Mouse (Mus musculus) layer of hippocampus, postnatal 25 days (tissue): ENCODE measurements around the gene Olfr573-ps1. TPM values are rescaled to one million over a fixed set of nuclear protein-coding genes. Genes with fewer than 3 reads are reported as not detected.
A peak's percentile ranks its signal among the peaks of the same experiment; 100 is the strongest.

ENCODE experiments used
- DNase-seq, 2 experiments: peaks; one replicate each; pipeline ENCODE4 v3.0.0; 2022; ENCODE audit warnings: mixed read lengths in 2 of 2, low spot score in 1 of 2; ENCODE audit errors: extremely low spot score in 1 of 2
- total RNA-seq, 2 experiments: library from RNA; stranded (reverse); gene quantifications; 2 replicates each; pipeline ENCODE4 v1.2.3; 2021

The Olfr573-ps1 gene
- total RNA-seq: not detected

- no peak for DNase-seq
Measured at GRCm38 (mm10) chr7:102942475-102942874, at the start of gene Olfr573-ps1. Gene Olfr573-ps1, minus strand, starts transcription at chr7:102942575.

- DNase-seq: no peak
Measured at GRCm38 (mm10) chr7:102989224-102989623, 46.8 kb upstream of the Olfr573-ps1 start, which contains the start of gene Olfr578. Gene Olfr578, minus strand, starts transcription at chr7:102989324.

GRCm38 (mm10) chr7:102975843-102976242, 33.5 kb upstream of the Olfr573-ps1 start, which contains the start of gene Olfr577:
Gene Olfr577, minus strand, starts transcription at chr7:102975943.
- no peak for DNase-seq

GRCm38 (mm10) chr7:102974399-102974798, 32.0 kb upstream of the Olfr573-ps1 start:
- DNase-seq: no peak

- DNase-seq: no peak
Measured at GRCm38 (mm10) chr7:102962360-102962759, 20.0 kb upstream of the Olfr573-ps1 start, which contains the start of gene Olfr576. Gene Olfr576, plus strand, starts transcription at chr7:102962660.

- DNase-seq: no peak
Measured at GRCm38 (mm10) chr7:102958593-102958992, 16.2 kb upstream of the Olfr573-ps1 start, which contains the start of gene Olfr575. Gene Olfr575, minus strand, starts transcription at chr7:102958775.

GRCm38 (mm10) chr7:102958137-102958536, 15.8 kb upstream of the Olfr573-ps1 start:
- DNase-seq: no peak

- no peak for DNase-seq
Measured at GRCm38 (mm10) chr7:102950732-102951131, 8.4 kb upstream of the Olfr573-ps1 start.

- no peak for DNase-seq
Measured at GRCm38 (mm10) chr7:102948167-102948566, 5.8 kb upstream of the Olfr573-ps1 start, which contains the start of gene Olfr574. Gene Olfr574, plus strand, starts transcription at chr7:102948467.

GRCm38 (mm10) chr7:102943417-102943816, 1.0 kb upstream of the Olfr573-ps1 start:
- no peak for DNase-seq

- DNase-seq: no peak
Measured at GRCm38 (mm10) chr7:102927105-102927504, 15.3 kb downstream of the Olfr573-ps1 start.

GRCm38 (mm10) chr7:102924109-102924508, 18.3 kb downstream of the Olfr573-ps1 start, which contains the start of gene Olfr572:
Gene Olfr572, plus strand, starts transcription at chr7:102924409.
- no peak for DNase-seq

- DNase-seq: peak in 1 of 2 experiments; percentile 7
Measured at GRCm38 (mm10) chr7:102919632-102920031, 22.7 kb downstream of the Olfr573-ps1 start.

GRCm38 (mm10) chr7:102917032-102917875, 25.1 kb downstream of the Olfr573-ps1 start, which contains the start of gene Olfr571:
Gene Olfr571, minus strand, starts transcription at chr7:102917536.
- DNase-seq: no peak

- DNase-seq: no peak
Measured at GRCm38 (mm10) chr7:102916405-102916804, 26.0 kb downstream of the Olfr573-ps1 start.

GRCm38 (mm10) chr7:102915261-102915660, 27.1 kb downstream of the Olfr573-ps1 start:
- no peak for DNase-seq

Other genes with a start within 250 kb of the Olfr573-ps1 start
- gene Olfr557, start 246.7 kb downstream of the Olfr573-ps1 start, total RNA-seq: not detected
- gene Olfr558, start 240.4 kb downstream of the Olfr573-ps1 start, total RNA-seq: under 1 TPM; 0.49 TPM
- gene Olfr33, start 223.5 kb downstream of the Olfr573-ps1 start, total RNA-seq: not detected
- not detected for gene Olfr559, start 215.1 kb downstream of the Olfr573-ps1 start, total RNA-seq
- not detected for gene Olfr560, start 183.2 kb downstream of the Olfr573-ps1 start, total RNA-seq
- under 1 TPM in 1 of 2 experiments, not detected in 1; 0.12 TPM for gene Olfr78, start 183.1 kb downstream of the Olfr573-ps1 start, total RNA-seq
- gene Olfr561, start 171.4 kb downstream of the Olfr573-ps1 start, total RNA-seq: not detected
- not detected for gene Olfr564, start 139.1 kb downstream of the Olfr573-ps1 start, total RNA-seq
- gene Olfr566, start 83.8 kb downstream of the Olfr573-ps1 start, total RNA-seq: not detected
- not detected for gene Olfr568, start 65.5 kb downstream of the Olfr573-ps1 start, total RNA-seq
- gene Olfr569, start 51.7 kb downstream of the Olfr573-ps1 start, total RNA-seq: not detected
- gene Olfr570, start 48.0 kb downstream of the Olfr573-ps1 start, total RNA-seq: not detected
- gene Olfr571, start 25.0 kb downstream of the Olfr573-ps1 start, total RNA-seq: under 1 TPM in 1 of 2 experiments, not detected in 1; 0.05 TPM
- not detected for gene Olfr572, start 18.2 kb downstream of the Olfr573-ps1 start, total RNA-seq
- gene Olfr574, start 5.9 kb upstream of the Olfr573-ps1 start, total RNA-seq: not detected
- gene Olfr575, start 16.2 kb upstream of the Olfr573-ps1 start, total RNA-seq: not detected
- not detected for gene Olfr576, start 20.1 kb upstream of the Olfr573-ps1 start, total RNA-seq
- not detected for gene Olfr577, start 33.4 kb upstream of the Olfr573-ps1 start, total RNA-seq
- not detected for gene Olfr578, start 46.7 kb upstream of the Olfr573-ps1 start, total RNA-seq
- not detected for gene Olfr582, start 95.4 kb upstream of the Olfr573-ps1 start, total RNA-seq
- gene Olfr583, start 108.7 kb upstream of the Olfr573-ps1 start, total RNA-seq: not detected
- gene Olfr584, start 139.3 kb upstream of the Olfr573-ps1 start, total RNA-seq: not detected
- gene Olfr585, start 155.1 kb upstream of the Olfr573-ps1 start, total RNA-seq: not detected
- not detected for gene Olfr586, start 183.1 kb upstream of the Olfr573-ps1 start, total RNA-seq
- gene Olfr588-ps1, start 198.3 kb upstream of the Olfr573-ps1 start, total RNA-seq: not detected
- gene Olfr589, start 213.8 kb upstream of the Olfr573-ps1 start, total RNA-seq: not detected
- not detected for gene Olfr591, start 235.8 kb upstream of the Olfr573-ps1 start, total RNA-seq
- not detected for gene Olfr592, start 242.2 kb upstream of the Olfr573-ps1 start, total RNA-seq